Mouse (Mus musculus): ENCODE measurements around the gene Cldn11.
"Not testable (repeated sequence)": the region's sequence is repeated elsewhere in the genome, so short reads cannot be mapped to it uniquely, and the experiment has no call there.

DNA sequence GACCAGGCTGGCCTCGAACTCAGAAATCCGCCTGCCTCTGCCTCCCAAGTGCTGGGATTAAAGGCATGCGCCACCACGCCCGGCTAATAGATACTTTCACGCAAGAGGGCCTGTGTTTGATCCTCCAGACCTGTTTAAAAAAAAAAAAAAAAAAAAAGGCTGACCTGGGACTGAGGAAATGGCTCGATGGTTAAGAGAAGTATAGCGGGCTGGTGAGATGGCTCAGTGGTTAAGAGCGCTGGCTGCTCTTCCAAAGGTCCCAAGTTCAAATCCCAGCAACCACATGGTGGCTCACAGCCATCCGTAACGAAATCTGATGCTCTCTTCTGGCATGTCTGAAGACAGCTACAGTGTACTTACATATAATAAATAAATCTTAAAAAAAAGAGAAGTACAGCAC lies 4.5 kb upstream of the Cldn11 start:
- TF ChIP-seq CTCF, EP300 (IDR thresholded peaks at IDR 0.05; ENCODE audit: low read depth): not testable (repeated sequence)

Measured in liver, embryonic 14.5 days (tissue).